Mouse (Mus musculus) thymus, adult 2 months (tissue): ENCODE measurements at regions not wholly inside any gene's neighbourhood (a gene's known extent, or its start where the extent isn't known, plus 50 kb on each side); places are given as distances from the start of the nearest gene placed in this dataset.
"Not testable (repeated sequence)": the region's sequence is repeated elsewhere in the genome, so short reads cannot be mapped to it uniquely, and the experiment has no call there.

Experiments used
- DNase-seq: peaks from one replicate; pipeline ENCODE4 v3.0.0; 2021
- H3K27ac ChIP-seq: fragments of 200-500 bp; 2 replicates; pipeline ENCODE4 v1.5.1; 2012; ENCODE audit warnings: low read length, control low read depth; ENCODE audit not compliant: control insufficient read depth, insufficient read depth
- H3K27me3 ChIP-seq: fragments of 200-500 bp; 2 replicates; pipeline ENCODE4 v1.6.1; 2012; ENCODE audit warnings: mild to moderate bottlenecking, low read length, moderate library complexity, mixed read lengths; ENCODE audit not compliant: control insufficient read depth, insufficient read depth
- H3K36me3 ChIP-seq: fragments of 200-500 bp; 2 replicates; pipeline ENCODE4 v1.6.1; 2012; ENCODE audit warnings: mild to moderate bottlenecking, low read length, moderate library complexity; ENCODE audit not compliant: control insufficient read depth, insufficient read depth
- H3K4me1 ChIP-seq: fragments of 200-500 bp; replicated peaks from 2 replicates; pipeline ENCODE4 v1.6.1; 2012; ENCODE audit warnings: low read length; ENCODE audit not compliant: control insufficient read depth, insufficient read depth
- H3K4me3 ChIP-seq: fragments of 200-500 bp; 2 replicates; pipeline ENCODE4 v1.5.1; 2012; ENCODE audit warnings: mild to moderate bottlenecking, low read length, control low read depth, moderate library complexity; ENCODE audit not compliant: control insufficient read depth, insufficient read depth
- CTCF ChIP-seq: fragments of 200-500 bp; IDR thresholded peaks from 2 replicates; pipeline ENCODE4 v1.5.1; 2012; ENCODE audit warnings: mild to moderate bottlenecking, control low read depth, low read length, moderate library complexity, borderline replicate concordance; ENCODE audit not compliant: control insufficient read depth, poor library complexity, insufficient read depth; ENCODE audit errors: extremely low read depth
- POLR2A ChIP-seq: fragments of 200-500 bp; IDR thresholded peaks from 2 replicates; pipeline ENCODE4 v1.6.1; 2012; ENCODE audit warnings: mild to moderate bottlenecking, low read length, control low read depth, moderate library complexity; ENCODE audit not compliant: control insufficient read depth, poor library complexity, insufficient read depth; ENCODE audit errors: extremely low read depth
- WGBS: fragments of 180-500 bp; shearing (Covaris S2); methylation state at CpG from one replicate; pipeline ENCODE4 v1.1.7; 2018; 5-methylcytosine and 5-hydroxymethylcytosine counted together

DNA sequence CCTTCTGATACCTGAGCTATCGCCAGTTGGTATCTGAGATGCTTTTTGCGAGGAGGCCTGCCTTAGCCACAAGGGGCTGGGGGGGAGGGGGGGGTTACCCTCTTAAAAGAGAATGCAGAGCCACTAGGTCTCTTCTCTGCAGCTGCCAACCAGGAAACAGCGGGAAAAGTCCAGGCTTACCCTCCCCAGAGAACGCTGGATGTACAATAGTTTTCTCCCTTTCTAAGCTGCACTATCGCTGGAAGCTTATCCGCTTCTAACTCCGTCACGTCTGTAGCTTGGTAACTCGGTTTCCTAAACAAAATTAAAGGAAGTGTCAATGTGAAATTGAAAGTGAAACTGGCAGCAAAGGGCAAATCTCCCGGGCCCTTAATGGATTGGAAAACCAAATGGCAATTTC lies 481.1 kb upstream of the Acvr2a start:
- 0 out of 2 replicates have a peak, but pooled peaks cover 2% of the 10 kb centered on the region for H3K4me1 ChIP-seq
- 4% methylated on average over 10 of the region's 10 CpGs for WGBS
- no peak for TF ChIP-seq CTCF
- TF ChIP-seq POLR2A, result no peak
- H3K27me3 ChIP-seq, result no peaks in the 10 kb centered on the region
- peak overlapping the region; percentile 57; the same call in 1 of the 2 replicates for H3K27ac ChIP-seq
- peak overlapping the region; percentile 60 for H3K4me3 ChIP-seq
- H3K36me3 ChIP-seq, result no peaks in the 10 kb centered on the region
- no peak for DNase-seq

DNA sequence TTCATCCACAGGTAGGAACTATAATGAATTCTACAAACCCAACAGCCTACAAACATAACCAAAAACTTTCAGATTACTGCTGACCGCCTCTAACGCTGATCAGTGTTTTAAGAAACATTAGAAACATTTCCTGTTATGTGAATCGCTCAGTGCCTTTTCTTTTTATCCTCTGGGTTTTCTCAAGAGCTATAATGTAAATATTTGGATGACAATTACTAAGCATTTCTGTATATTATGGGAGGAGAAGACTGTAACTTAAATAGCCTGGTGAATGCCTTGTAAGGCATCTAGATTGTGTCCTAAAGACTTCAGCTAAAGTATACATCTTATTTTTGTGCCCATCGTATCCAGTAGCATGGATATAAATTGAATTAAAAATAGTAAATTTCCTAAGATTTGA lies 465.9 kb upstream of the Acvr2a start:
- Histone ChIP-seq H3K4me3 (no peak overlapping the region), H3K27ac (no peak overlapping the region)
- TF ChIP-seq CTCF (no peak), POLR2A (no peak)

DNA sequence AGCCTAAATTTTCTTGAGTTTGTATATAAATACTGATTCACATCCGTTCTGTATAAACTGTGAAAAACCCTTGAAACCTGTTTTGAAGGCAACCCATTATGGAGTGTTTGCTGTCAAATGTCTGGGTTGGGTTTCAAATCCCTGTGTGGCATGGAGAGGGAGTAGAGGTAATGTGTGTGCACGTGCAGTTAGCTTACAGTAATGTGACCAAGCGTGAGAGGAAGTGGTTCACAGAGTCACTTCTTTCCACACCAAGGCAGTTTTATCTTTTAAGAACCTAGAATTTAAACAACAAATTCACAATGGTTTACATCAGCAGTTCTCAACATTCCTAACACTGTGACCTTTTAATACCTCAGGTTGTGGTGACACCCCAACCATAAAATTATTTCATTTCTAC lies 464.1 kb upstream of the Acvr2a start:
- H3K36me3 ChIP-seq, result no peaks in the 10 kb centered on the region
- H3K4me1 ChIP-seq, result no peaks in the 10 kb centered on the region
- DNase-seq, result no peak
- H3K27ac ChIP-seq, result no peak overlapping the region
- H3K27me3 ChIP-seq, result no peaks in the 10 kb centered on the region
- H3K4me3 ChIP-seq, result no peak overlapping the region
- no peak for TF ChIP-seq CTCF
- WGBS, result 36% methylated on average over 3 of the region's 3 CpGs

More for the DNA sequence above, 465.9 kb upstream of the Acvr2a start:
- Histone ChIP-seq H3K4me1 (no peaks in the 10 kb centered on the region), H3K27me3 (no peaks in the 10 kb centered on the region), H3K36me3 (no peaks in the 10 kb centered on the region)
- no peak for DNase-seq
- 96% methylated on average over 4 of the region's 4 CpGs for WGBS

- DNase-seq, result no peak
- 88% methylated on average over 1 of the region's 1 CpGs for WGBS
- Histone ChIP-seq H3K4me1 (no peaks in the 10 kb centered on the region), H3K27me3 (no peaks in the 10 kb centered on the region), H3K27ac (no peak overlapping the region), H3K36me3 (no peaks in the 10 kb centered on the region), H3K4me3 (no peak overlapping the region)
- TF ChIP-seq POLR2A, result no peak
Measured at GRCm38 (mm10) chr2:48350206-48350605, 463.7 kb upstream of the Acvr2a start.

GRCm38 (mm10) chr2:48371572-48371971 lies 442.3 kb upstream of the Acvr2a start:
- H3K36me3 ChIP-seq, H3K4me3 ChIP-seq, H3K4me1 ChIP-seq, DNase-seq, H3K27me3 ChIP-seq, H3K27ac ChIP-seq: not testable (repeated sequence)
- WGBS, result 94% methylated on average over 4 of the region's 4 CpGs

DNA sequence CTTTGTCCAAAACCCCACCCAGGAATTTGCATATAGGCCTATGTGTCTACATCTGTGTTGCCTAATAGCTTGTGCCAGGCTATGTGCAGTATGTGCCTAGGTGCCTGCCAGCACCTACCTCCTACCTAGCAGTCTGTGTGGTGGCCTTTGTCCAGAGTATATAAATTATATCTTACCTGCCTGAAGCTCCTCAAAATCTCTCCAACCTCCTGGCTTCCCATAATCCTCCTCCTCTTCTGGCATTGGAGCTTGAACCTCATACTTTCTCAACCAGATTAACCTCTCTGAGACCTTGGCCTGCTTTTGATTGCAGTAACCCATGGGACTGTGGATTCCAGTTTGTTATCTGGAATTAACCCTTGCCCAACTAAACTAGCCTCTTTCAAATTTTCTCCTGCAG lies 440.8 kb upstream of the Acvr2a start:
- H3K27ac ChIP-seq, result no peak overlapping the region
- H3K4me1 ChIP-seq, result peaks cover 2% of the 10 kb centered on the region; the same call in 1 of the 2 replicates
- DNase-seq, result no peak
- TF ChIP-seq CTCF (no peak), POLR2A (no peak)
- no peaks in the 10 kb centered on the region for H3K27me3 ChIP-seq
- H3K4me3 ChIP-seq, result no peak overlapping the region
- H3K36me3 ChIP-seq, result no peaks in the 10 kb centered on the region

DNA sequence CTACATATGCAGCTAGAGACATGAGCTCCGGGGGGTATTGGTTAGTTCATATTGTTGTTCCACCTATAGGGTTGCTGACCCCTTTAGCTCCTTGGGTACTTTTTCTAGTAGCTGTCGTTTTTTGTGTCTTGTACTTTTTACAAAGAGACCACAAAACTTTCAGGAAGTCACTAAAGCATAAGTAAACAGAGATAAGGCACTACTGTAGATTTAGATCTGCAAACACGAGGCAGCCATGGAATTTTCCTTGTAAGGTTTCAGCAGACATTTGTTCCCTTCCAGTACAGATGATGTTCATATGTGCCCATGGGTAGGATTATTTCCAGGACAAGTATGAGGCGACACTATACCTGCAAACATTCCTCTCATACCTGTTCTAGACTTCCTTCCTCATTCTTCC lies 439.6 kb upstream of the Acvr2a start:
- 30% methylated on average over 4 of the region's 4 CpGs for WGBS
- no peak for TF ChIP-seq CTCF
- TF ChIP-seq POLR2A, result no peak
- Histone ChIP-seq H3K4me3 (no peak overlapping the region), H3K27ac (no peak overlapping the region), H3K4me1 (peaks cover 2% of the 10 kb centered on the region; the same call in 1 of the 2 replicates), H3K36me3 (no peaks in the 10 kb centered on the region), H3K27me3 (no peaks in the 10 kb centered on the region)
- DNase-seq, result no peak
